Mouse (Mus musculus): ENCODE measurements around the gene Saysd1.
A peak's percentile ranks its signal among the peaks of the same experiment; 100 is the strongest.

Saysd1 gene

DNA sequence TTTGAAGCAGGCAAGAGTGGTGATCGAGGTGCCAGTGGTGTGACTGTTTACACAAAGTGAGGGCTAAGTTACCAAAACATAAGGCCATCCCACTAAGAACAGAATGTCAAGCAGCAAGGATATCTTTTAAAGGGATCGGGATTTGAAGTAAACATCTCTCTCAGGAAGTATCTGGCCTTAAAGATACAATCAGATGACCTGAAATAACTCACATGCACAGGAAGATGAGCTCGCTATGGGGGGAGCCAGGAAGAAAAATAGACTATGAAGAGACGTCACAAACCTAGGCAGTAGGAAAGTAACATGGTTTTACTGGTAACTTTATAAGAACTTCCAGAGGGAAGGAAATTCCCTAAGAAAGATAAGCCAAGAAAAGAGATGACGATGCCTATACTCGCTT, 32.1 kb downstream of the Saysd1 start:
- no peak for DNase-seq

DNA sequence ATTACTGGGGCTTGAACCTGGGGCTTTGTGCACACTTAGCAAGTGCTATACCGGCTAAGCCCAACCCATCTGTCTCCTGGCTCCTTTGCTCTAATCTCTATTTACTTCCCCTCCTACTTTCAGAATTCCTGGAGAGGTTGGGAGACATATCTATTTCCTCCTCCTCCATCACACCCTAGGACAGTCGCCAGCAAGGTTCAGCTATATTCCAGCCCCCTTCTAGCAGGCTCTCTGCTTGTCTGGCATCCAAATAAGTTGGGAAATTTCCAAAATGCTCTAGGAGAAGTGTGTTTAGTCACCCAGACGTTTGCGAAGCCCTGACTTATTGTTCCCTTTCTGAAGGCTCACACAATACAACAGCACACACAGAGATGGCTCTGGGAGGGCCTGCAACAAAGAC, 35.1 kb downstream of the Saysd1 start:
- DNase-seq: peak in 1 of 2 experiments; percentile 34

DNA sequence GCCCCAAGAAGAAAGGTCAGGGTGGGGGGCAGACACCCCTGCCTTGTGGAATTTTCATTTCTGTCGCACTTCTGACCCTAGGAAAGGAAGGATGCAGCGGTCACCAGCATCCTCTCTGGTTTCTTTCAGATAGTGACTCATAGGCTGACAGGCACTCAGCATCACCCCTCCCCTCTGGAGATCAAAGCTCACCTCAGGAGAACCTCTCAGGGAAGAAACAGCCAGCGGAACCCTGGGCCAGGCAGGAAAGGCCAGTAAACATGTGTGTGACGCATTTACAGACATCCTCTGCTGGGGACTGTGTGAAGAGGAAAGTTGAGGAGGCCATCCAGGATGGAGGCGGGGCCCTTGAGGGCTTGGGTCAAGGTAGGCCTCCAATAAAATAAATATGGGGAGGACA, 40.3 kb downstream of the Saysd1 start:
- DNase-seq: peak; percentile 36 to 60

DNA sequence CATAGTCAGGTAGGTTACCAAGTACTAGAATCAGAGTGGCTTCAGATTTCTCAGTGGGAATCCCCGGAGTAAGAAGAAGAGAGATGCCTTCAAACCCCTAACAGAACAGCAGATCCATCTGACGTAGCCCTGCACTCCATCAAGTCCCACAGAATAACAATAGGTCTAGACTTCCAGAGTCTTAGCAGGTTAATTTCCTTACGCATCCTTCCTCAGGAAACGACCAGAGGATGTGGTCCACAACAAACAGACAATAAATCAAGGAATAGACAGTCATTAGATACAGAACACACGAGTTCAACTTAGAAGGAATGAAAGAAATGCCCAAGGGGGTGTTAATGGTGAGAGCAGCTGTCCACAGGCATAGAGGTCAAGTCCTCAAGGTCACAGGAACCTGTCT, 43.4 kb downstream of the Saysd1 start:
- no peak for DNase-seq

DNA sequence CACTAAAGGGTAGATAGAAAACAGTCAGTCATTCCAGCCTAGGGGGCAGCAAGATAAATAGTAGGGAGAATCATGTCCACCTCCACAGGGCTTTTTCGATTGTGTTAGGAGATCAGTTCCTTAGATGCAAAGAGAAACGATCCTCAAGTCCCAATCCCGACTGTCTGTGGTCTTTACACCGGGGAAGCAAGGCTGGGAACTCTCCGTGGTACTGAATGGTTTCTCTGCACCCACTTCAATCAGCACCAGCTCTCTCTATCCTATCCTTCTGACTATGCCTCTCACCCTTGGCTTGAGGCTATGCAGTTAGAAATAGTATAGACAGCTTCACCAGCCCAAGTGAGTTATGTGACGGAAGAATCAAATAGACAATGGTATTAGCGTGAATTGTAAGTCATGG, 44.8 kb downstream of the Saysd1 start:
- DNase-seq: peak; percentile 83

DNA sequence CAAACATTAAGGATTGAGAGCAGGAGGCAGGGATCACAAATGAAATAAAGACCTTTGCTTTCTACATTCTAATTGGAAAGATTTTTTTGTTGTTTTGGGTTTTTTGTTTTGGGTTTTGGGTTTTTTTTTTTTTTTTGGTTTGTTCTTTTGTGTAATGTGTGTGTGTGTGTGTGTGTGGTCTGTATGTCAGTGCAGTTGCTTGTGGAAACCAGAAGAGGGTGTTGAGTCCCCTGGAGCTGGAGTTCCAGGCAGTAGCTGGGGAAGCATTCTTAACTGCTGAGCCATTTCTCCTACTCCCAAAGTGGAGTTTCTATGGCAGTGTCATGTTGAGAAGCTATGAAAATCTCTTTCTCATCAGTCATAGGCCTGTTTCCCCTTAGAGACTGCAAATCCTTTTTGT, 54.0 kb downstream of the Saysd1 start:
- DNase-seq: no peak

DNA sequence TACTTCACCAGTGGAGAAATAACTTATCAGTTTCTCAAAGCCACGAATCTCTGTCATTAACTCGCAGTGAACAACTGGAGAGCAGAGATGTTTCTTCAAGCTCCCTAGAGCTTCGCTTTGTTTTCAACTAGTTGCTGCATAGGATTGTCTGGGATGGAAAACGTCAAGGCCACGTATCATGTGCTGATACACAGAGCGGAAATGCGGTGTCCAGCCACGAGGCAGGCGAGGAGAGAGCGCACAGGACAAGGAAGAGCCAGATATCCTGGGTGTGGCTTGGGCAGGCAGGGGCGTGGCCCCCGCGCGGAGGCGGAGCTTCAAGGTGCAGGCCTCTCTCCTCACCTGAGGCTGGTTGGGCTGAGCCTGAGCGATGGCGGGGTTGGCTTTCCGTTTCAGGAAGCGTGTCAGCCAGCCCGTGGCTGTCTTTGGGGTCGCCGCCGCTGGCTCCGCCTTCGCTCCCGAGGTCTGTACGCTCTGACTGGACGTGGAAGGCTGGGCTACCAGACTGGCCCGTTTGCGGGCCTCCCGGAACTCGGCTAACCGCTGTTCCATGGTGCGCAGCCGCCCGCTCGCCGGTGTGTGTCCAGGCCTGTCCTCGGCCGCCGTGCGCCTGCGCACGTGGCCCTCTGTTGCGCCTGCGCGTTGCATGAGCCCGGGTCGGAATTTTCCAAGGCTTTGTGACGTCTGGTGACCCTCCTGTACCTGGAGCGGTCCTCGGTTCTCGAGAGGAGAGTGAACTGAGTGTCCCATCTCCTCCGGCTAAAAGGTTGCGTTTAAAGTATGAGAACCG, 55.6 kb downstream of the Saysd1 start:
- peak; percentile 91 to 96 for DNase-seq

DNA sequence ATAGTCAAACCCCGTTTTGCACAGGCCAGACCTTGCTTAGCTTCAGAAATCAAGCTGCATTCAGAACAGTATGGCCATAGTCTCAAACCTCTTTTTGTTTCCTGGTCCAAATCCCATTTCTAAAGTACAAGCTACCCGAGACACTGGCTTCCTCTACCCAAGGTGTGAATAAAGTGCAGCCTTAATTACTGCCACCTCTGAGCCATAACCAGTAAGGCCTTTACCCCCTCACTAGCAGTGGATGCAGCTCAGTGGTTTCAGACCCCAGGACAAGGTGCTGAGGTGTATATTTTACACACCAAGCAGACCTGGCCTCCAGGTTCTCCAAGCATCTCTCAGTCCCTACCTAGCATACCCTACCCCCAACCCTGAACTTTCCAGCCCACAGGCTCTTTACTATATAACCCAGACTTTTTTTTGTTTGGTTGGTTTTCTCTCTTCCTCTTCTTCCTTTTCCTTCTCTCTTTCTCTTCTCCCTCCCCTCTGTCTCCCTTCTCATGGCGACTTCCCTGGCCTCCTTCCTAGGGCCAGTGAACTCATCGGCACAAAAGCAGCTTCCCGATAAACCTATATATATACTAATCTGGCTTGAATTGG, 56.3 kb downstream of the Saysd1 start:
- peak in 1 of 2 experiments; percentile 7 for DNase-seq

DNA sequence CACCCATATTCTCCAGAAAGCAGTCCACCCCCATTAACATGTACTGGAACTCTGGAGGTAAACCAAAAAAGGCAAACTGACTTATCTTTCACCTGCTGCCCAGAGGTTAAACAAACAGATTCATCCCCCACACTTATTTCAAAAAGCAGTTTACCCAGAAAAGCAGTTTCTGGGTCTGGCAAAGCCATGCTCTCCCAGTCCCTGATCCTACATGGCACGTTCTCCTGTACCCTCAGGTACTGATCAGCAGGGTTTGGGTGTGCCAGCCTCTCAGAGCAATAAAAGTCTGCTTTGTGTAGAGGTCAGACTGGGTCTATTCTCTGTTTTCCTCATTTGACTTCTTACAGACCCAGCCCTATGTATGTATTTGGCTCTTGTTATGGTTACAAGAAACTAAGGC, 57.2 kb downstream of the Saysd1 start:
- DNase-seq: no peak

DNA sequence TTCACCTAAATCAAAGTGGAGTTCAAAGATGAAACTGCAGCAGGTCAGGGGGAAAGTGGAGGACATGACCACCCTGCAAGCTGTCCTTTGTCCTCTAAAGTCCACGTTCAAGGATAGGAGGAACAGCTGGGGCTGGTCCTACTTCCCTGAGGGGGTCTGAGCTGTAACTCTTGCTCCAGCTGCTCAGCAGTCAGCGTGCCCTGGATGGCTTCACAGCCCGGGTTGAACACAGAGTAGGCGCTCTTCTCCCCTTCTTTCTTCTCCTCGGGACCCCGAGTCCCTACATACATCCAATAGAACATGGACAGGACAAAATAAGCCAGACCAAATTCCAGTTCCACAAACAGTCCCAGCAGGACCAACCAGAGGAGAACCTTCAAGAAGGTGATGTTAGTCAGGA, 61.2 kb downstream of the Saysd1 start:
- no peak for DNase-seq

DNA sequence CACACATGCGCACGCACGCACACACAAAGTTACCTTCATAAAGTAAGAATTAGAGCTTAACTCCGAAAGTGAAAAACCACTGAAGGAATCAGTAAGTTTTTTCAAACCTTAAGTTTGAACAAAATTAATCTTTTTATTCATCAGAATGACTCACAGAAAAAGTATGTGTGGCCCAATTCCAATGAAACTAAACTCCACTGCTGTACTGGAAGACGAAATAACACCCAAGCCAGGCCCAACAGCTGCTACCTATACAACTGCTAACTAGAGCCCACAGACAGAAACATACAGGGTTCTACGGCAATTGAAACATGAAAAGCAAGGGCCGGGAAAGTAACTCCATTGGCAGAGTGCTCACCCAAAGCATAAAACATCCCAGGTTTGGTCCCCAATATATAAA, 62.8 kb downstream of the Saysd1 start:
- DNase-seq: no peak

DNA sequence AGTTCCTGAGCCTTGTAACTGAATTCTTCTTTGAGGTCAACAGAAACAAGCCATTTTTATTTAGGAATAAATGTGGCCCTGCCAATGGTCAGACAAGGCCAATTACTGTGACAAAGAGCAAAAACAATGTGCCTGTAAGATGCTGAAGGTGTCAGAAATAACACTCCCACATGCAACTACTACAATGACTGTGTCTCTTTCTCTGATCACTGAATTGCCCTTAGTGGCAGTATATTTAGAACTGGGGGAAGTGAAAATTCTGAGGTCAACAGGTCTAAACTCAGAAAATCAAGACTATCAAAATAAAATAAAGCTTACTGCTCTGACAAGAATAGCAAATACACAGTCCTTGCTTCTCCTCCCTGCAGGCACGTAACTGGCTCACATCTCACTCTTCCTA, 63.6 kb downstream of the Saysd1 start:
- DNase-seq: no peak

DNA sequence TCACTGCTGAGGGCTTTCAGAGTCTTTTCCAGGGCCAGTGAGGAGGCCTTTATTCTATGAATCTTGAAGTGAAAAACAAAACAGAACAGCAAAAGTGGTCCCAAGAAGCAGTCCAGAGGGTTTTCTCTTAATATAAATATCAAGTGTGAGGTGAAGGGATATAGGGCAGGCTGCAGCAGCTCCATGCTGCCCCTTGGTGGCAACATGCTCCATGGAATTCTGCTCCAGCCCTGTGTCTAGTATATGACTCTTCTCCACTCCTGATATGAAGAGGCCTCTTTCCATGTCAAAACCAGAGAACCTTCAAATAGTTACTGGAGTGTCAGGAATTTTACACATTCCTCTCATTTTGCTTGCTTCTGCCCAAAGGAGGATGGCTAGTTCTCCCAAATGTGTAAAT, 67.7 kb downstream of the Saysd1 start:
- DNase-seq: peak; percentile 60 to 68

DNA sequence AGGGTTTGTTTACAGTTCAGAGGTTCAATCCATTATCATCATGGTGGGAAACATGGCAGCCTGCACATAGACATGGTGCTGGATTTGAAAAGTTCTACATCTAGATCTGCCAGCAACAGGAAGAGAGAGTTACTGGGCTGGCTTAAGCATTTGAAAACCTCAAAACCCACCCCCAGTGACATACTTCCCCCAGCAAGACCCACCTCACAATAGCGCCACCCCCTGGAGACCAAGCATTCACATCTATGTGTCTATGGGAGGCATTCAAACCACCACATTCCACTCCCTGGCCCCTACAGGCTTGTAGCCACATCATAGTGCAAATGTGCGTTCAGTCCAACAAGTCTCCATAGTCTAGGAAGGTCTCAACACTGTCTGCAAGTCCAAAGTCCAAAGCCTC, 70.0 kb downstream of the Saysd1 start:
- DNase-seq: peak in 1 of 2 experiments; percentile 14

DNA sequence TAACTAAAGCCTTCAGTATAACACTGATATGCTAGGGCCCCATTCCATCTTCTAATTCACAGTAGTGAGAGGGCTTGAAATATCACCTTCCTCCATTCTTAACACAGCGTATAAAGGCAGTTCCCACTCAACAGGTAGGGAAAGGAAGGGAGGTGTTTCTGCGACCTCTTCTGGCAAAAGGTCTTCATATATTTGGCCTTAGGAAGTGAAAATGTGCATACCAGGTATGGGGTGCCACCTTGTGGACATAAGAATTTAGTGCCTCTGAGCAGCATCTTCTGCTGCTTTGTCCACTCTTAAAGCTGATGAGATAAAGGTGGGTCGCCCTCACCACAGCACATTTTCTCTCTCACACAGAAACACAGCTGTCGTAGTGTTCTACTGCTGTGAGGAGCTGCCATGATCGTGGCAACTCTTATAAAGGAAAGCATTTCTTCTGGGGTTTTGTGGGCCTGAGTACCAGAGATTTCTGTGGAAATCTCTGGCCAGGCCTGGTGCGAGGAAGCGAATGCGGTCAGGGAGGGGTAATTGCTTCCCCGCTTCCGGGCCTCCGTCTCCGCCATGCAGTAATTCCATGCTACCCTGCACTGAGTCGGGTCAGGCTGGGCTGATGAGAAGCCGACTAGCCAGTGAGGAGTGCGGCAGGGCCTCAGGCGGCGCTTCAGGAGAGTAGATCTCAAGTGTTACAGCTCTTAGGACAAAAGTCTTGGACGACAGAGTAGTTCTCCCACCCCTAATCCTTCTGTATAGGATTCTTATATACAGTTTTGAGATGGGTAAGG, 70.8 kb downstream of the Saysd1 start:
- DNase-seq: peak; percentile 70 to 80

DNA sequence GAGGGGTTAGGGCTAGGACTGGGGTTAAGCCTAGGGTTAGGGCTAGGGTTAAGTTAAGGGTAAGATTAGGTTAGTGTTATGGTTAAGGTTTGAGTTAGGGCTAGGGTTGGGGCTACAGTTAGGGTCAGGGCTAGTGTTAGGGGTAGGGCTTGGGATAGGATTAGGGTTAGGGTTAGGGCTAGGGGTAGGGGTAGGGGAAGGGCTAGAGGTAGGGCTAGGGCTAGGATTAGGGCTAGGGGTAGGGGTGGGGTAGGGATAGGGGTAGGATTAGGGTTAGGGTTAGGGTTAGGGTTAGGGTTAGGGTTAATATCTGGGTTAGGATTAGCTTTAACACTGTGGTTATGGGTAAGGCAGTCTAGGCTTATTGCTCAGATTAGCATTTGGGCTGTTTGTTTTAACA, 73.6 kb downstream of the Saysd1 start:
- no peak for DNase-seq

DNA sequence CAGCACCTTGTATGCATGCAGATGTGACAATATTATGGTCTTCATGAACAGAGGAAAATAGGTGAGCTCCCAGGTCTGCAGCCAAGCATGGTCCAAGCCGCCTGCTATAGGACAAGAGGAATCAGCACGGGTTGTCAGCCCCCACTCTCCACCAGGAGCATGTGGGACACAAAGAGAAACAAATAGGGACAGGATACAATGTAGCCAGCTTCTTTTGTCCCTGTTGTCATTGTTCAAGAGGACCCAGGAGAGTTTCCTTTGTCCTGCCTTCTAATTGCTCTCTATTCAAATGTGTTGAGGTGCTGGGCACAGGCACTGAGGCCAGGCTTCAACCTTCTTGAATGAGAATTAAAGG, 89.9 kb downstream of the Saysd1 start:
- no peak for DNase-seq

DNA sequence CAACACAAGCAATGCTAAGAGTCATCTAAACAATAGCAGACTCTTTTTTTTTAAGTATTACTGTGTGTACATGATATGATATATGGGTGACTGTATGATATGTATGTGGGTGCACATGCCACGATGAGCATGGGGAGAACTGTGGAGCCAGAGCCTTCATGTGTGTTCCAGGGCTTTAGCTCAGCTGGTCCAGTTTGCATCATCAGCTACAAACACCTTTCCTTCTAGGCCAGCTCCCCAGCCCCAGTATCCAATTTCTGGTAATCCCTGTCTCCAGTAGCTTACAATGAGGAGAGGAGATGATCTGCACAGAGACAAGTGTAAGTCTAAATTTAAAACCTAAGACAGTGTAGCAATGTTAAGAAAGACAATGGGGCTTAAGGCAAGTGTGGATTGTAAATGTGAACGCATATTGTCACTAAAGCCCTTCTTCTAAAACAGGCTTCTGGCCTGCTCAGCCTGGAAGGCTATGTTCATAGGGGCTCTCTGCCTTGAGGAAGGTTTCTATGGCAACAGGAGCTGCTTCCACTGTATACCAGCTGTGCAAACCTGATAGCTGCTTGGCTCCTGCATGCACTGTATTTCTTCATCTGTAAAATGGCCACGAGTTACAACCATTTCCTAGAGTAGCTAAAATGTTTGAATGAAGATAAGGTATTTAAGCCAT, 90.4 kb downstream of the Saysd1 start:
- DNase-seq: no peak

DNA sequence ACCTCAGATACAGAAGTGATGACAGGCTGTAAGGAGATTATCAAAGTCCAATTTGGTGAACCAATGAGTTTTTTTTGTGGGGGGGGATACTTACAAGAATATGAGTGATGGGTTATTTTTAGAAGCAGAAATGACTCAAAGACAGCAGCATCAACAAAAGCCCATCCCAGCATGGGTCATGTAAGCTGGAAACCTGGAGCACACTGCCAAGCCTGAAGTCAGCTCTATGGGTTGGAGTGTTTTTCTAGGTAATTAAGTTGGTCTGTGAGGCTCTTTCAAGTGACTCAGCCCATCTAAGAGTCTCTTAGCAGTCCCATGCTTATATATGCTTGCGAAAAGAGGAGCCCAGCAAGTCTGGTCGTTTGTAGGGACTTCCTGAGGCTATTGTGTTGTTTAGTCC, 91.0 kb downstream of the Saysd1 start:
- no peak for DNase-seq

DNA sequence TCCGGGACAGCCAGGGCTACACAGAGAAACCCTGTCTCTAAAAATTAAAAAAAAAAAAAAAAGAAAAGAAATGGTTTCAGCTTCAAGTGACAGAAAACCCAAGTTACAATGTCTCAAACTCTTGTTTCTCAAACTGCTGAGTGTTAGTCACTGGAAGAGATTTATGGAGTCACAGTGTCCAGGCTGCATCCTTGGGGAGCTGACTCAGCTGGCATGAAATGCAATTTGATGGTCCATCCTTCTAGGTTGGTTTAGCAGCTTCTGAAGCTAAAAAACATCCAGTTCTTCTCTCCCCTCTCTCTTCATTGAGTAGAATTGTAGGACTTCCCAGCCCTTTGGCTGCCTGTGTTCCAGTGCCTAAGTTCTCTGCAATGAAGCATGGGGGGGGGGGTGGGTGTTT, 94.3 kb downstream of the Saysd1 start:
- DNase-seq: no peak

DNA sequence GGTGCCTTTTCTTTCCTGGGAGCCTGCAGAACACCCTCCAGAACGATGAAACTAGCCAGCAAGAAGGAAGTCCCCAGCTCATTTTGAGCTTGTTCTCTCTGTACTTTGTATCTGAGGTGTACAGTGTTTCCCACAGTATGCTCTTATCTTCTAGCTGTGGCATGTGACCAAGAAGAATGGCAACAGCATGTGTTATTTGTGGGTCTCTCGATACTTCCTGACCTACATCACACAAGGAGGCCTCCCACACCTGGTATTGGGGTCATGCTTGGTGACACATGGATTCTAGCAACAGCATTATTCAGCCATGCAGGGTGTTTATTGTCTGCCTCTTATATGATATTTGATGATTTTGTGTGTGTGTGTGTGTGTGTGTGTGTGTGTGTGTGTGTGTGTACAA, 96.5 kb downstream of the Saysd1 start:
- DNase-seq: no peak

DNA sequence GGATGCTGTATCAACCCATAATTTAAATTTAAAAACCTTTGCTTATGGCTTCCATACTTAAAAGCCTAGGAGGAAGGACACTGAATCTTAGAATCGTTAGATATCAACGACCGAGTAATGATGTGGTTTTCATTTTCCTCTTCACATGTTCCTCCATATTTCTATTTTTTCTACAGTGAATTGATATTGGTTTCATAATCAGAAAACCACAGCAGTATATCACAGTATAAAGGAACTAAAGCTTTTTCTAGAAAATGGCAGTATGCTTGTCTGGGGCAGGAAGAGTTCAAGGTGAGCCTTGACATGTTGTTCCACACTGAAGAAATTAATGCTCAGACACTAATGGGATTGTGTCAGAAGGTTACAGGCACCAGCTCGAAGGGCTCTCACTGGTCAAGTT, 97.4 kb downstream of the Saysd1 start:
- no peak for DNase-seq

DNA sequence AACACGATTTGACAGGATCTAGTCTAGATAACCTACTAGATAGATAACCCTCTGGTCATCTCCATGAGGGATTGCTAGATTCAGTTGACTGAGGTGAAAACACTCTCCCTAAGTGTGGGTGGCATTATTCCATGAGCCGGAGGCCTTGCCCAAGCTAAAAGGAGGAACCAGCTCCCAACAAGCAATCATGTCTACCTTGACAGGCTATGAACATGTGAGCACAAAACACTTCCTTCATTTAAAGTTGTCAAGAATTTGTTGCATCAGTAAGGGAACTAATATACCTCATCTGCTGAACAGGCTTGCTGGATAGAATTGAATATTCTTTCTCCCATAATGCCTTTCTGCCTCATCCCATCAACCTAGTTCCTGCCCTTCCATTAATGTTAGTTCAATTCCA, 98.5 kb downstream of the Saysd1 start:
- DNase-seq: no peak

DNA sequence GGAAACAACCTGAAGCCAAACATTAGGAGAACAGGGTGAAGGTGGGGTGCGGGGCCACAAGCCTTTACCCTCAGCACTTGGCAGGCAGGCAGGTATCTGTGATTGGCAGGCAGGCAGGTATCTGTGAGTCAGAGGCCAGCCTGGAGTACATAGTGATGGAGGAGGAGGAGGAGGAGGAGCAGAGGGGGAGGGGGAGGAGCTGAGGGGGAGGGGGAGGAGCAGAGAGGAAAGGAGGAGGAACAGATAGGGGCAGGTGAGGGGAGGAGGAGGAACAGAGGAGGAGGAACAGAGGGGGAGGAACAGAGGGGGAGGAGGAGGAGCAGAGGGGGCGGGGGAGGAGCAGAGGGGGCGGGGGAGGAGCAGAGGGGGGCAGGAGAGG, 105.6 kb downstream of the Saysd1 start:
- DNase-seq: no peak
